In the genomic region with DNA sequence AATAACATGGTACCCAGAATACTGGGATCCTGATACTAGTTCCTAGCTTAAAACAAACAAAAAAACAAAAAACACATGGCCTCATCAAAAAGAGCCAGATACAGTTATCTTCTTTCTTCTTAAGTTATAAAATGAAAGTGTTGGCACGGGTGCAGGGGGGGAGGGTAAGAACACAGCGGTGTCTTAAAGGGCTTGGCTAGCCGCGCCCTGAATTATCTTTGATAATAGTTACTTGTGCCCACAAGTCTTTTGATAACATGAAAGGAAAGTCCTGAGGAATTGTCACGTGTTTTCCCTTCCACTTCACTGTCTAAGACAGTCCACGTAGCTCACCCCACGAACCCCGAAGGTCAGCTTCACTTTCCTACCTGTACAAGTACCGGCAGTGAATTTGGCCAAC, we compare ENCODE assay signal across 27 mouse cellular contexts. TPM values are rescaled to one million over a fixed set of nuclear protein-coding genes. Genes with fewer than 3 reads are reported as not detected.
A peak's percentile ranks its signal among the peaks of the same experiment; 100 is the strongest.
DNase-seq lines count a peak whose midpoint lies in the region; ATAC-seq and TF ChIP-seq lines count a peak whose summit lies in the region.
"Had no signal": no experiment of that assay in that cellular context is flagged by ENCODE, and none has a peak within 500 bp of the region (broad histone marks: within the 10 kb centered on the region; RNA-seq: fewer than 3 reads in every experiment).

No protein-coding gene starts in this region.

- H3K4me3 ChIP-seq in liver, embryonic 12.5 days = no peak overlapping the region
- H3K4me3 ChIP-seq in thymus, adult 2 months (ENCODE audit: control insufficient read depth, insufficient read depth, low read length) = no peak overlapping the region
- H3K4me3 ChIP-seq: forebrain, embryonic 15.5 days; heart, embryonic 15.5 days; hindbrain, embryonic 13.5 days had no signal

- peak overlapping the region; percentile 32 for H3K4me2 ChIP-seq in liver, embryonic 12.5 days
- H3K4me2 ChIP-seq: forebrain, embryonic 15.5 days; heart, embryonic 11.5 days; heart, embryonic 15.5 days; hindbrain, embryonic 13.5 days had no signal

- no peaks in the 10 kb centered on the region; the same call in 1 of the 2 replicates for H3K27me3 ChIP-seq in liver, embryonic 12.5 days (replicated peaks)
- no peaks in the 10 kb centered on the region for H3K27me3 ChIP-seq in thymus, adult 2 months (ENCODE audit: control insufficient read depth, insufficient read depth, low read length)
- H3K27me3 ChIP-seq: forebrain, embryonic 15.5 days; heart, embryonic 15.5 days; Patski had no signal

- TF ChIP-seq CTCF in thymus, adult 2 months (IDR thresholded peaks at IDR 0.05; ENCODE audit: borderline replicate concordance, control insufficient read depth, extremely low read depth, insufficient read depth, low read length, poor library complexity) = no peak

- no peak for DNase-seq in testis, postnatal 14 days (ENCODE audit: low spot score)
- no peak for DNase-seq in testis, postnatal 10 days (ENCODE audit: low spot score)
- no peak for DNase-seq in kidney, adult 18-20 months
- no peak for DNase-seq in thymus, adult 2 months
- DNase-seq: adrenal gland, postnatal 14 days; cerebellum, adult 11-12 months; cerebellum, adult 9-10 months; cerebellum, postnatal 25 days; gastrocnemius, postnatal 10 days; heart, adult 18-20 months; heart, postnatal 14 days had no signal

- no peak overlapping the region for H3K27ac ChIP-seq in liver, embryonic 12.5 days
- no peak overlapping the region for H3K27ac ChIP-seq in thymus, adult 2 months (ENCODE audit: control insufficient read depth, insufficient read depth, low read length)
- H3K27ac ChIP-seq: forebrain, embryonic 15.5 days; heart, embryonic 15.5 days; hindbrain, embryonic 13.5 days; hindbrain, postnatal 0 days had no signal

- H3K9me3 ChIP-seq in liver, embryonic 12.5 days (replicated peaks) = no peaks in the 10 kb centered on the region
- H3K9me3 ChIP-seq: forebrain, embryonic 15.5 days; heart, embryonic 15.5 days; hindbrain, embryonic 13.5 days had no signal

- ATAC-seq in common myeloid progenitor, adult 5-6 weeks (replicated peaks; ENCODE audit: low read depth, poor library complexity, severe bottlenecking) = 0 out of 2 replicates have a peak, but pooled peaks have one; percentile 22
- ATAC-seq in liver, embryonic 12.5 days = no peak
- ATAC-seq in megakaryocyte progenitor cell, adult 5-6 weeks (replicated peaks; ENCODE audit: poor library complexity) = peak; percentile 54
- ATAC-seq: activated CD4-positive, CD25-positive, alpha-beta regulatory T cell, adult 4 months; forebrain, embryonic 15.5 days; hindbrain, postnatal 0 days; Patski had no signal

- H3K9ac ChIP-seq in liver, embryonic 12.5 days = no peak overlapping the region
- H3K9ac ChIP-seq: forebrain, embryonic 15.5 days; heart, embryonic 15.5 days; hindbrain, embryonic 13.5 days had no signal

- no peak for TF ChIP-seq POLR2A in thymus, adult 2 months (IDR thresholded peaks at IDR 0.05; ENCODE audit: control insufficient read depth, extremely low read depth, insufficient read depth, low read length, poor library complexity)

- no peaks in the 10 kb centered on the region for H3K36me3 ChIP-seq in liver, embryonic 12.5 days
- H3K36me3 ChIP-seq in thymus, adult 2 months (ENCODE audit: control insufficient read depth, insufficient read depth, low read length) = no peaks in the 10 kb centered on the region
- H3K36me3 ChIP-seq: forebrain, embryonic 15.5 days; G1E; heart, embryonic 15.5 days; hindbrain, embryonic 13.5 days had no signal

- H3K4me1 ChIP-seq in liver, embryonic 12.5 days = peaks cover 17% of the 10 kb centered on the region
- H3K4me1 ChIP-seq in thymus, adult 2 months (replicated peaks; ENCODE audit: control insufficient read depth, insufficient read depth, low read length) = peaks cover 22% of the 10 kb centered on the region
- H3K4me1 ChIP-seq: heart, embryonic 15.5 days had no signal

- WGBS in liver, embryonic 12.5 days (ENCODE audit: insufficient replicate concordance) = 51% methylated on average over 9 of the region's 9 CpGs
- WGBS in thymus, adult 2 months = 73% methylated on average over 9 of the region's 9 CpGs

RNA-seq across cellular contexts. Expression of gene Tmem247, which starts 40.2 kb away (rescaled TPM):
- not detected in 2 replicates for total RNA-seq in common myeloid progenitor, adult 5-6 weeks (2017)
- not detected in 2 replicates for polyA plus RNA-seq in liver, embryonic 12.5 days (2016; fragmentation: Nextera tagmentation; extraction: Ambion mirVana)
- total RNA-seq in megakaryocyte progenitor cell, adult 5-6 weeks (2015) = not detected in 2 replicates
- not detected in 2 replicates for total RNA-seq in megakaryocyte progenitor cell, adult 5-6 weeks (2017)
- polyA plus RNA-seq in thymus, adult 2 months (2012; rRNA removed) = 0.19 TPM in 1 of 2 replicates, not detected in the other
- total RNA-seq: adrenal gland, adult 18-20 months; adrenal gland, postnatal 14 days; G1E; gastrocnemius, postnatal 10 days; gastrocnemius, postnatal 4 days; heart, adult 18-20 months; heart, postnatal 14 days; hematopoietic stem cell, adult 5-6 weeks; hindbrain, postnatal 0 days had no signal
- polyA plus RNA-seq: activated CD4-positive, CD25-positive, alpha-beta regulatory T cell, adult 4 months; embryonic facial prominence, embryonic 14.5 days; forebrain, embryonic 11.5 days; forebrain, embryonic 15.5 days; G1E; heart, embryonic 11.5 days; heart, embryonic 15.5 days; hindbrain, embryonic 13.5 days; hindbrain, postnatal 0 days; Patski had no signal
